Mouse (Mus musculus) gastrocnemius, adult 8-10 months (tissue): ENCODE measurements around the gene Tm4sf4. TPM values are rescaled to one million over a fixed set of nuclear protein-coding genes. Genes with fewer than 3 reads are reported as not detected.

Experiments
- DNase-seq, 2 experiments: peaks; one replicate each; pipeline ENCODE4 v3.0.0; 2022; ENCODE audit warnings: low spot score in 2 of 2
- total RNA-seq, 4 experiments: library from RNA; stranded (reverse); gene quantifications; 2 replicates each; pipeline ENCODE4 v1.2.4; 2022

Gene Tm4sf4
- total RNA-seq, 4 experiments from 2014 or later, result not detected

- no peak for DNase-seq
These were observed 49.3 kb downstream of the Tm4sf4 start for GRCm38 (mm10) chr3:57474421-57474820.

- no peak for DNase-seq
These were observed 55.5 kb downstream of the Tm4sf4 start for GRCm38 (mm10) chr3:57480640-57481039.

- no peak for DNase-seq
These were observed 56.9 kb downstream of the Tm4sf4 start for GRCm38 (mm10) chr3:57481981-57482380.

- DNase-seq, result no peak
These were observed 61.0 kb downstream of the Tm4sf4 start for GRCm38 (mm10) chr3:57486068-57486467.

- no peak for DNase-seq
These were observed 62.5 kb downstream of the Tm4sf4 start for GRCm38 (mm10) chr3:57487455-57488153.

Other genes starting within 250 kb of the Tm4sf4 start
- 10 to 100 TPM; 18.0 to 23.3 (median 19.3) TPM for gene Tm4sf1, start 123.3 kb upstream of the Tm4sf4 start, total RNA-seq
- 10 to 100 TPM; 18.0 to 26.9 (median 22.4) TPM for gene Wwtr1, start 150.6 kb downstream of the Tm4sf4 start, total RNA-seq
- 10 to 100 TPM; 10.4 to 11.9 (median 11.4) TPM for gene Commd2, start 226.4 kb downstream of the Tm4sf4 start, total RNA-seq